Comparison of ENCODE assay signal across 24 mouse cellular contexts in genomic region chr5:4761891-4762290, GRCm38 (mm10). TPM values are rescaled to one million over a fixed set of nuclear protein-coding genes. Genes with fewer than 3 reads are reported as not detected.
DNase-seq lines count a peak whose midpoint lies in the region; ATAC-seq and TF ChIP-seq lines count a peak whose summit lies in the region.
"Had no signal": no experiment of that assay in that cellular context is flagged by ENCODE, and none has a peak within 500 bp of the region (broad histone marks: within the 10 kb centered on the region; RNA-seq: fewer than 3 reads in every experiment).

No protein-coding gene starts in this region.

- H3K27me3 ChIP-seq in kidney, adult 2 months (replicated peaks; ENCODE audit: control insufficient read depth, insufficient read depth, low read length) = no peaks in the 10 kb centered on the region
- no peaks in the 10 kb centered on the region for H3K27me3 ChIP-seq in kidney, embryonic 14.5 days (ENCODE audit: control insufficient read depth, insufficient read depth, low read length)
- no peaks in the 10 kb centered on the region; the same call in 1 of the 2 replicates for H3K27me3 ChIP-seq in kidney, embryonic 15.5 days
- peaks cover 4% of the 10 kb centered on the region; the same call in 1 of the 2 replicates for H3K27me3 ChIP-seq in kidney, embryonic 16.5 days (ENCODE audit: insufficient read depth, low read length)
- H3K27me3 ChIP-seq: CH12.LX; embryonic facial prominence, embryonic 12.5 days; forebrain, embryonic 13.5 days; forebrain, embryonic 15.5 days; Patski had no signal

- H3K4me3 ChIP-seq in kidney, adult 2 months (ENCODE audit: insufficient read depth, low read depth, low read length) = no peak overlapping the region
- H3K4me3 ChIP-seq in kidney, embryonic 14.5 days (ENCODE audit: low read length) = no peak overlapping the region
- H3K4me3 ChIP-seq in kidney, embryonic 15.5 days (replicated peaks) = no peak overlapping the region
- no peak overlapping the region for H3K4me3 ChIP-seq in kidney, embryonic 16.5 days (ENCODE audit: low read length)
- H3K4me3 ChIP-seq: embryonic facial prominence, embryonic 10.5 days; embryonic facial prominence, embryonic 12.5 days; forebrain, embryonic 13.5 days; forebrain, embryonic 15.5 days had no signal

- no peak overlapping the region for H3K4me2 ChIP-seq in kidney, embryonic 14.5 days (replicated peaks; ENCODE audit: low read depth, low read length)
- no peak overlapping the region for H3K4me2 ChIP-seq in kidney, embryonic 15.5 days
- H3K4me2 ChIP-seq in kidney, embryonic 16.5 days (replicated peaks; ENCODE audit: low read depth, low read length) = no peak overlapping the region
- H3K4me2 ChIP-seq: embryonic facial prominence, embryonic 12.5 days; forebrain, embryonic 13.5 days; forebrain, embryonic 15.5 days had no signal

- H3K4me1 ChIP-seq in kidney, adult 2 months (ENCODE audit: control insufficient read depth, insufficient read depth, low read length) = no peaks in the 10 kb centered on the region; the same call in 1 of the 2 replicates
- H3K4me1 ChIP-seq in kidney, embryonic 14.5 days (ENCODE audit: control insufficient read depth, insufficient read depth, low read length) = 0 out of 2 replicates have a peak, but pooled peaks cover 2% of the 10 kb centered on the region
- peaks cover 7% of the 10 kb centered on the region; the same call in 1 of the 2 replicates for H3K4me1 ChIP-seq in kidney, embryonic 15.5 days
- H3K4me1 ChIP-seq in kidney, embryonic 16.5 days (ENCODE audit: insufficient read depth, low read length) = peaks cover 6% of the 10 kb centered on the region; the same call in 1 of the 2 replicates

- no peak for TF ChIP-seq POLR2A in kidney, adult 2 months (IDR thresholded peaks at IDR 0.05; ENCODE audit: low read depth, low read length)

- no peaks in the 10 kb centered on the region for H3K9me3 ChIP-seq in kidney, embryonic 14.5 days (ENCODE audit: control insufficient read depth, low read length)
- no peaks in the 10 kb centered on the region for H3K9me3 ChIP-seq in kidney, embryonic 15.5 days (replicated peaks)
- no peaks in the 10 kb centered on the region for H3K9me3 ChIP-seq in kidney, embryonic 16.5 days (ENCODE audit: low read length)
- H3K9me3 ChIP-seq: embryonic facial prominence, embryonic 10.5 days; embryonic facial prominence, embryonic 12.5 days; forebrain, embryonic 13.5 days; forebrain, embryonic 15.5 days had no signal

- TF ChIP-seq CTCF in kidney, adult 2 months (conservative IDR thresholded peaks at IDR 0.05; ENCODE audit: insufficient read depth, insufficient read length, low read depth, low read length) = no peak

- no peaks in the 10 kb centered on the region for H3K36me3 ChIP-seq in kidney, adult 2 months (ENCODE audit: control insufficient read depth, insufficient read depth, low read length)
- no peaks in the 10 kb centered on the region for H3K36me3 ChIP-seq in kidney, embryonic 14.5 days (ENCODE audit: control insufficient read depth, insufficient read depth, low read length)
- H3K36me3 ChIP-seq in kidney, embryonic 15.5 days = no peaks in the 10 kb centered on the region
- no peaks in the 10 kb centered on the region for H3K36me3 ChIP-seq in kidney, embryonic 16.5 days (ENCODE audit: insufficient read depth, low read length)
- H3K36me3 ChIP-seq: embryonic facial prominence, embryonic 10.5 days; embryonic facial prominence, embryonic 12.5 days; forebrain, embryonic 15.5 days; G1E had no signal

- no peak overlapping the region for H3K9ac ChIP-seq in kidney, embryonic 14.5 days (ENCODE audit: low read depth, low read length)
- no peak overlapping the region for H3K9ac ChIP-seq in kidney, embryonic 15.5 days
- H3K9ac ChIP-seq in kidney, embryonic 16.5 days (replicated peaks; ENCODE audit: low read length) = no peak overlapping the region
- H3K9ac ChIP-seq: embryonic facial prominence, embryonic 12.5 days; forebrain, embryonic 13.5 days; forebrain, embryonic 15.5 days had no signal

- no peak overlapping the region for H3K27ac ChIP-seq in kidney, adult 2 months (ENCODE audit: insufficient read depth, low read depth, low read length)
- H3K27ac ChIP-seq in kidney, embryonic 14.5 days (ENCODE audit: low read depth, low read length) = no peak overlapping the region
- no peak overlapping the region for H3K27ac ChIP-seq in kidney, embryonic 15.5 days
- H3K27ac ChIP-seq in kidney, embryonic 16.5 days (ENCODE audit: low read length) = no peak overlapping the region
- H3K27ac ChIP-seq: embryonic facial prominence, embryonic 10.5 days; embryonic facial prominence, embryonic 12.5 days; forebrain, embryonic 13.5 days; forebrain, embryonic 15.5 days had no signal

- ATAC-seq in kidney, embryonic 14.5 days (ENCODE audit: low FRiP score, low TSS enrichment) = no peak
- ATAC-seq in kidney, embryonic 15.5 days (replicated peaks; ENCODE audit: low FRiP score) = no peak
- no peak for ATAC-seq in kidney, embryonic 16.5 days (ENCODE audit: low FRiP score, low TSS enrichment)
- ATAC-seq: activated CD4-positive, CD25-positive, alpha-beta regulatory T cell, adult 4 months; CD4-positive, CD25-positive, alpha-beta regulatory T cell, adult 4 months; forebrain, embryonic 13.5 days; forebrain, embryonic 15.5 days; Patski had no signal

- DNase-seq in kidney, adult 2 months = peak; percentile 83
- DNase-seq in kidney, adult 9 months = peak; percentile 88
- DNase-seq in kidney, postnatal 36 days = peak; percentile 15 to 77
- DNase-seq: adrenal gland, adult 8-10 months; adrenal gland, postnatal 14 days; adrenal gland, postnatal 36 days; B cell, adult 2 months; cerebellum, adult 11-12 months; cerebellum, adult 2 months; cerebellum, adult 9-10 months; cerebellum, postnatal 10 days; cerebellum, postnatal 25 days had no signal

RNA-seq across cellular contexts. Expression of gene Fzd1, which starts 4.1 kb away (rescaled TPM):
- polyA plus RNA-seq in kidney, adult 2 months (2012; rRNA removed) = 49.4 and 58.6 TPM in 2 replicates
- polyA plus RNA-seq in kidney, embryonic 14.5 days (2014; fragmentation: Nextera tagmentation; extraction: Ambion mirVana) = 29.6 and 44.7 TPM in 2 replicates
- 38.2 and 41.6 TPM in 2 replicates for polyA plus RNA-seq in kidney, embryonic 15.5 days (2015; fragmentation: Nextera tagmentation; extraction: Ambion mirVana)
- 37.5 and 38.8 TPM in 2 replicates for polyA plus RNA-seq in kidney, embryonic 16.5 days (2015; fragmentation: Nextera tagmentation; extraction: Ambion mirVana)
- polyA plus RNA-seq: activated CD4-positive, CD25-positive, alpha-beta regulatory T cell, adult 4 months; CD4-positive, CD25-positive, alpha-beta regulatory T cell, adult 4 months; G1E had no signal
